Mouse (Mus musculus): ENCODE results near the gene Reg3b.
"Not testable (repeated sequence)": the region's sequence is repeated elsewhere in the genome, so short reads cannot be mapped to it uniquely, and the experiment has no call there.

The Reg3b gene

GRCm38 (mm10) chr6:78370357-78370756 lies at the start of gene Reg3b:
TSS of gene Reg3b (plus strand) at chr6:78370657.
- DNase-seq, result no peak

- no peak for DNase-seq
These were observed 42.7 kb upstream of the Reg3b start for GRCm38 (mm10) chr6:78327798-78328197.

DNA sequence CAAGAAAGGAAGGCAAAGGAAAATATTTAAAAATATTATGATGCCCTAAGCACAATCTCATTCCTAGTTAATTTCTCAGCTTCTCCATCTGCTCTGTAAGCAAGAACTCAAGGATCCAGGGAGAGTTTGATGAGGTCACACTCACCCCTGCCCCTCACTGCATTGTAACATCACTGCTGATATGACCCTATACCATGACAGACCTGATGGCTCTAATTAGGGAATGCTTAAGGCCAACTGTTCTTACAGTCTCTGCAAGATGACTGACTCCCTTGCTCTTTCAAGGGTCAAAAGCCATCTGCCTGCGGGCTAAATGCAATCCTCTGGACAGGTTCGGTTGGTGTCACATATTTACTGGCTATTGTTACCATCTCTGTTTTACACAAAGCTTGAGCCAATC lies 41.3 kb upstream of the Reg3b start:
- no peak for DNase-seq

DNA sequence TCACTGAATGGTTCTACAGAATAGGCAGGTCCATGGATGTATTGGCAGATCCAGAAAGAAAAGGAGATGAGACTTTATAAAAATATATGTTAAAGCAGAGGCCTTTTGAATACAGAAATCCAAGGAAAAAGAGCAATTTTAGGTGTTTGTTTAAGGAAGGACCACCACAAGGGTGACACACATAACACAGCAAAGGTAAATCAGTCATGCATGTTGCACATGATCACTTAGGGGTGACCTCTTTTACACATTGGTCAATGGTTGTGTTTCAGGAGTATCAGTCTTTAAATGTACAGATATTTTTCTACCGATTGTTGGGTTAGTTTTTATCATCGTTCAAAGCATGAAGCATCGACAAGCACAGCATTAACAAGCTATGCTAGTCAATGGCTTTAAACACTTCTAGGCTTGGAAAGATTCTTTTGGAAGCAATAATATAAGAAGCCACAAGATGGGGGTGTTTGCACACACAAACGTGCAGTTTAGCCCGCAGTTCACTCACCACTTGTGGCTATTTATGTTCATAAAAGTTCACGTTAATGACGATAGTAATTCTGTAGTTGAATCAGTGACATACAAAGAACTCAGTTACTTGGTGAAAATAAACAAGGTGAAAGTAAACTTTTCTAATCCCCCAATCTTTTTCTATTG lies 38.4 kb upstream of the Reg3b start:
- DNase-seq, result no peak

- no peak for DNase-seq
These were observed 30.2 kb upstream of the Reg3b start for GRCm38 (mm10) chr6:78340296-78340695.

DNA sequence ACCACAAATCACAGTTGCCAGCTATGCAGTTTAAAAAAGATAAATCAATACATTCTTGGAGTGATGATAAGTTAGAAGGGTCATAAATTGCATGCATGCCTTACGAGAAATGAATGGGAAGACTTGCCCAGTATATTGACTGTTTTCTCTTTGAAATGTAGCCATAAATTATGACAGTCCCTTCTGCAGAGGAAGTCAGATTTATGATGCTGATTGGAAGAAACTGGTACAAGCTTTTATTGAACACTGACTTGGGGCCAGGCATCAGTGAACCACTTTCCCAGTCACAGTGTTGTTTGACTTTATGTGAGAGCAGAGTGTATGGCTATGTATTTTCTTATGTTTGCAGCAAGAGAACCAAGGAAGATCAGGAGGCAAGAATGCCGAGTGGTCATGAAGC lies 28.8 kb upstream of the Reg3b start:
- DNase-seq, result no peak

DNA sequence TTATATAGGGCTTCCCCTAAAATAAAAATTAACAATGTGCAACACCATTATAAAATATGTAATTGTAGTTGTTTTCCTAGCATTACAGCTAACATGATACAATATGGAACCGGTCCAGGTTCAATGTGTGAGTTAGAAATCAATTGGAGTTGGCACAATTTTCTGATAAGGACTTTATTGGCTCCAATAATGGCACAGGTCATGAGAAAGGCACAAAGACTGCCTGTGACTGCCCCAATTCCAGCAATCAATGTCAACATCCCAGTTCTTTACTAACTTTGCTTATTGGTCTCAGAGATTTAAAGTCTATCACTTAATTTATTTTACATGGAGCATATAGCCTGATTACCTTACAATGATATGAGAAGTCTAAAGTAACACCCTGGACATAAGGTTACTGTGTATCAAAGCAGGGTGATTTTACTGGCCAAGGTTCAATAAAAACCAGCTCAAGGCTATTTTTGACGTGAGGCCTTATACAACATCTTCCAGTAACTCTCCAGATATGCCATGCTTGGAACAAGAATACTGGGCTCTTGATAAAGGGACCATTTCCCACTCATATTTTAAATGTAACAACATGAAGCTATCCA lies 8.4 kb upstream of the Reg3b start:
- DNase-seq, result no peak

DNA sequence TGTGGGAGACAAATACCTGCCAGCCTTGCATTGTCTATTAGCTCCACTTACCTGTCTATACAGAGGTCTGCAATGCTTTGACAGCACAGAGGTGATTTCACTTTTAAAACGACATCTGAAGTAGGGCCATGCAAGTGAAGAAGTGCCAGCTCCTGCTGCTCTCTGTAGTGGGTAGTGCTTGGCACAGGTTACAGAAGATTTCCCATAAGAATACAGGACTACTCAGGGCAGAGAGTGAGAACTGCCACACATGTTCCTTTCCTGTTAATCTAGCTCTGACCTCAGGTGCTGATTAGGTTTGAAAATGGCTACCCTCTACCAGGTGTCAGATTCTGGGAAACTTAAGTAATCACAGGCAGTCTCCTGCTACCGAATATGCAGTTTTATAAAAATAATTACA lies 8.3 kb downstream of the Reg3b start, which contains the start of gene Reg3d:
Reg3d (minus strand) TSS at position 101 of the 400 bp plus-strand sequence.
- no peak for DNase-seq

- no peak for DNase-seq
These were observed 10.0 kb downstream of the Reg3b start, which contains the start of gene Reg3a for GRCm38 (mm10) chr6:78380409-78380808. TSS of gene Reg3a (plus strand) at chr6:78380709.

DNA sequence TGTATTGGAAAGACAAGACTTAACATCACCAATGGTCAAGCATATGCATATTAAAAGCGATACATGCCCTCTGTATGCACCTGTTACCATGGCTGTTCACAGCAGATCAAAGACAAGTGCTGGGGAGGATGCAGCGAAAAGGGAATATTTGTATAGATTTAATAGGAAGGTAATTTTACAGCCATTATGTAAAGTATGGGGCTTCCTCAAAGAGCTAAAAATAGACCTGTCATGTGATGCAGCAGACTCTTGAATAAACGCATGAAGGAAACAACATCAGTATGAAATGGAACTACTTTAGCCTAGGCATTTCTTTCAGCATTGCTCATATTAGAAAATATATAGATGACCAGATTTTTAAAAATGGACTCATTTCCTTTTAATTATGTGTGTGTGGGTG lies 15.2 kb downstream of the Reg3b start:
- DNase-seq, result no peak

GRCm38 (mm10) chr6:78395323-78395722 lies 24.9 kb downstream of the Reg3b start, which contains the start of gene Reg2:
TSS of gene Reg2 (plus strand) at chr6:78395623.
- DNase-seq, result not testable (repeated sequence)

DNA sequence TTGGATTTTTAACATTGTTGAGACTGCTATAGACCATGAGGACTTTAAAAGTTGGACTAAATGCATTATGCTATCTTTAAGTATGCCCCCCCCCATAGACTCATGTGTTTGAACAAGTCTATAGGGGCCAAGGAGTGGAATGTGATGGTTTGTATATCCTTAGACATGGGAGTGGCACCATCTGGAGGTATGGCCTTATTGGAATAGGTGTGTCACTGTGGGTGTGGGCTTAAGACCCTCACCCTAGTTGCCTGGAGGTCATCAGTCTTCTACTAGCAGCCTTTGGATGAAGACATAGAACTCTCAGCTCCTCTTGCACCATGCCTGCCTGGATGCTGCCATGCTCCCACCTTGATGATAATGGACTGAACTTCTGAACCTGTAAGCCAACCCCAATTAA lies 52.0 kb downstream of the Reg3b start, which contains the start of gene Reg1:
Reg1 (plus strand) TSS at position 301 of the 400 bp plus-strand sequence.
- not testable (repeated sequence) for DNase-seq

Data from cerebellum, adult 11-12 months (tissue).